Mouse (Mus musculus) neural tube, embryonic 14.5 days (tissue): Measurements from ENCODE around the gene Ssu72. TPM values are rescaled to one million over a fixed set of nuclear protein-coding genes. Genes with fewer than 3 reads are reported as not detected.
"Not testable (repeated sequence)": the region's sequence is repeated elsewhere in the genome, so short reads cannot be mapped to it uniquely, and the experiment has no call there.

Source experiments
- ATAC-seq: fragments of 200-750 bp; cut with Nextera tagmentation; 2 replicates; pipeline ENCODE4 v1.8.0; 2017; ENCODE audit warnings: low read depth, mild to moderate bottlenecking, moderate TSS enrichment, moderate library complexity
- H3K27ac ChIP-seq: fragments of 300-500 bp; sonication (generic); 2 replicates; pipeline ENCODE4 v1.5.1; 2014; ENCODE audit warnings: low read depth, mild to moderate bottlenecking, control low read depth, low read length, moderate library complexity, mixed read lengths
- H3K27me3 ChIP-seq: fragments of 300-500 bp; sonication (generic); 2 replicates; pipeline ENCODE4 v1.6.1; 2014; ENCODE audit warnings: low read length; ENCODE audit not compliant: control insufficient read depth, insufficient read depth
- H3K36me3 ChIP-seq: fragments of 300-500 bp; sonication (generic); 2 replicates; pipeline ENCODE4 v1.6.1; 2014; ENCODE audit warnings: low read length, mixed read lengths; ENCODE audit not compliant: control insufficient read depth, insufficient read depth
- H3K4me1 ChIP-seq: fragments of 300-500 bp; sonication (generic); 2 replicates; pipeline ENCODE4 v1.6.1; 2014; ENCODE audit warnings: low read length; ENCODE audit not compliant: control insufficient read depth, insufficient read depth
- H3K4me2 ChIP-seq: fragments of 300-500 bp; sonication (generic); 2 replicates; pipeline ENCODE4 v1.6.1; 2014; ENCODE audit warnings: mild to moderate bottlenecking, low read depth, low read length, control low read depth
- H3K4me3 ChIP-seq: fragments of 300-500 bp; sonication (generic); 2 replicates; pipeline ENCODE4 v1.5.1; 2014; ENCODE audit warnings: low read depth, low read length, control low read depth, mixed read lengths
- H3K9ac ChIP-seq: fragments of 300-500 bp; sonication (generic); replicated peaks from 2 replicates; pipeline ENCODE4 v1.6.1; 2014; ENCODE audit warnings: low read depth, mild to moderate bottlenecking, control low read depth, low read length, mixed read lengths
- H3K9me3 ChIP-seq: fragments of 300-500 bp; sonication (generic); 2 replicates; pipeline ENCODE4 v1.6.1; 2016; ENCODE audit warnings: low read length; ENCODE audit not compliant: control insufficient read depth
- WGBS: fragments of 180-500 bp; shearing (Covaris S2); extraction: QIAGEN DNeasy Blood & Tissue Kit; methylation state at CpG from one replicate; pipeline ENCODE4 v1.1.7; 2014; 5-methylcytosine and 5-hydroxymethylcytosine counted together
- polyA plus RNA-seq: library from polyadenylated mRNA; unstranded; fragments of >200 nt; fragmentation: Nextera tagmentation; extraction: Ambion mirVana; gene quantifications from 2 replicates; pipeline ENCODE4 v1.2.1, GENCODE M21; 2014

The Ssu72 gene
- 172 and 179 TPM in 2 replicates for polyA plus RNA-seq

- H3K27ac ChIP-seq: peak within 1 kb of the TSS; percentile 90
Observed at GRCm38 (mm10) chr4:155704721-155705591, at the start of gene Ssu72. Gene Ssu72 (plus strand): TSS chr4:155704800.

GRCm38 (mm10) chr4:155656214-155656751, 48.3 kb upstream of the Ssu72 start:
- no peak overlapping the region for H3K4me3 ChIP-seq
- H3K27me3 ChIP-seq: peaks cover 49% of the 10 kb centered on the region
- H3K9ac ChIP-seq: no peak overlapping the region
- no peak overlapping the region for H3K4me2 ChIP-seq
- no peak overlapping the region for H3K27ac ChIP-seq
- no peak for ATAC-seq
- no peaks in the 10 kb centered on the region for H3K9me3 ChIP-seq
- 92% methylated on average over 13 of the region's 13 CpGs for WGBS
- peaks cover 22% of the 10 kb centered on the region for H3K4me1 ChIP-seq
- peaks cover 11% of the 10 kb centered on the region for H3K36me3 ChIP-seq

More at GRCm38 (mm10) chr4:155704721-155705591, at the start of gene Ssu72:
- Histone ChIP-seq H3K9me3 (no peaks in the 10 kb centered on the region), H3K4me1 (peaks cover 11% of the 10 kb centered on the region), H3K27me3 (no peaks in the 10 kb centered on the region), H3K36me3 (no peaks in the 10 kb centered on the region), H3K9ac (peak within 1 kb of the TSS; percentile 79), H3K4me3 (peak within 1 kb of the TSS; percentile 89), H3K4me2 (peak within 1 kb of the TSS; percentile 93)
- ATAC-seq: peak; percentile 96
- WGBS: under 1% methylated on average over 83 of the region's 83 CpGs

- no peak for ATAC-seq
- peaks cover 7% of the 10 kb centered on the region for H3K36me3 ChIP-seq
- H3K4me3 ChIP-seq: no peak overlapping the region
- no peak overlapping the region for H3K27ac ChIP-seq
- H3K27me3 ChIP-seq: peaks cover 26% of the 10 kb centered on the region
- 93% methylated on average over 10 of the region's 10 CpGs for WGBS
- H3K4me2 ChIP-seq: no peak overlapping the region
- no peaks in the 10 kb centered on the region for H3K9me3 ChIP-seq
- peaks cover 9% of the 10 kb centered on the region for H3K4me1 ChIP-seq
- no peak overlapping the region for H3K9ac ChIP-seq
Observed at GRCm38 (mm10) chr4:155658961-155659360, 45.6 kb upstream of the Ssu72 start.

GRCm38 (mm10) chr4:155660641-155661040, 44.0 kb upstream of the Ssu72 start:
- 79% methylated on average over 12 of the region's 12 CpGs for WGBS
- Histone ChIP-seq H3K27ac (no peak overlapping the region), H3K4me1 (no peaks in the 10 kb centered on the region), H3K4me2 (no peak overlapping the region), H3K36me3 (peaks cover 7% of the 10 kb centered on the region), H3K27me3 (peaks cover 9% of the 10 kb centered on the region), H3K9ac (no peak overlapping the region), H3K9me3 (no peaks in the 10 kb centered on the region), H3K4me3 (no peak overlapping the region)
- ATAC-seq: no peak

GRCm38 (mm10) chr4:155666903-155667302, 37.7 kb upstream of the Ssu72 start:
- no peak overlapping the region for H3K27ac ChIP-seq
- no peak overlapping the region for H3K9ac ChIP-seq
- no peak overlapping the region for H3K4me2 ChIP-seq
- no peaks in the 10 kb centered on the region for H3K27me3 ChIP-seq
- H3K4me3 ChIP-seq: no peak overlapping the region
- no peaks in the 10 kb centered on the region for H3K9me3 ChIP-seq
- ATAC-seq: no peak
- H3K4me1 ChIP-seq: 0 out of 2 replicates have a peak, but pooled peaks cover 4% of the 10 kb centered on the region
- H3K36me3 ChIP-seq: no peaks in the 10 kb centered on the region

- under 1% methylated on average over 73 of the region's 73 CpGs for WGBS
- peak; percentile 99 for ATAC-seq
Observed at GRCm38 (mm10) chr4:155668689-155669597, 35.7 kb upstream of the Ssu72 start, which contains the start of gene Mib2. Gene Mib2 (minus strand): TSS chr4:155669198.

GRCm38 (mm10) chr4:155669598-155670075, 35.0 kb upstream of the Ssu72 start:
- Histone ChIP-seq H3K27me3 (no peaks in the 10 kb centered on the region), H3K27ac (no peak overlapping the region), H3K36me3 (no peaks in the 10 kb centered on the region), H3K9me3 (no peaks in the 10 kb centered on the region), H3K4me3 (peak overlapping the region; percentile 88), H3K9ac (no peak overlapping the region), H3K4me2 (peak overlapping the region; percentile 93), H3K4me1 (0 out of 2 replicates have a peak, but pooled peaks cover 4% of the 10 kb centered on the region)
- ATAC-seq: peak; percentile 20
- WGBS: under 1% methylated on average over 8 of the region's 8 CpGs

More at GRCm38 (mm10) chr4:155668689-155669597, 35.7 kb upstream of the Ssu72 start, which contains the start of gene Mib2:
- H3K27me3 ChIP-seq: no peaks in the 10 kb centered on the region
- 0 out of 2 replicates have a peak, but pooled peaks cover 4% of the 10 kb centered on the region for H3K4me1 ChIP-seq
- H3K4me3 ChIP-seq: peak within 1 kb of the TSS; percentile 88
- no peaks in the 10 kb centered on the region for H3K36me3 ChIP-seq
- peak within 1 kb of the TSS; percentile 80 for H3K27ac ChIP-seq
- peak within 1 kb of the TSS; percentile 93 for H3K4me2 ChIP-seq
- H3K9ac ChIP-seq: peak within 1 kb of the TSS; percentile 82
- no peaks in the 10 kb centered on the region for H3K9me3 ChIP-seq

GRCm38 (mm10) chr4:155670236-155670635, 34.4 kb upstream of the Ssu72 start:
- H3K4me1 ChIP-seq, H3K27ac ChIP-seq, H3K27me3 ChIP-seq, ATAC-seq, H3K4me2 ChIP-seq, H3K4me3 ChIP-seq, H3K9me3 ChIP-seq, H3K9ac ChIP-seq, H3K36me3 ChIP-seq: not testable (repeated sequence)
- 64% methylated on average over 4 of the region's 4 CpGs for WGBS
